Mouse (Mus musculus) intestine, embryonic 15.5 days (tissue): ENCODE results near the gene BC003965. TPM values are rescaled to one million over a fixed set of nuclear protein-coding genes. Genes with fewer than 3 reads are reported as not detected.

ENCODE experiments used
- ATAC-seq: fragments of 200-750 bp; cut with Nextera tagmentation; 2 replicates; pipeline ENCODE4 v1.8.0; 2017; ENCODE audit warnings: moderate TSS enrichment, moderate library complexity
- H3K27ac ChIP-seq: fragments of 300-500 bp; sonication (generic); 2 replicates; pipeline ENCODE4 v1.5.1; 2015; ENCODE audit warnings: mild to moderate bottlenecking, inconsistent platforms
- H3K27me3 ChIP-seq: fragments of 300-500 bp; sonication (generic); replicated peaks from 2 replicates; pipeline ENCODE4 v1.6.1; 2015; ENCODE audit warnings: inconsistent platforms
- H3K36me3 ChIP-seq: fragments of 300-500 bp; sonication (generic); 2 replicates; pipeline ENCODE4 v1.6.1; 2015; ENCODE audit warnings: inconsistent platforms
- H3K4me1 ChIP-seq: fragments of 300-500 bp; sonication (generic); replicated peaks from 2 replicates; pipeline ENCODE4 v1.6.1; 2015; ENCODE audit warnings: inconsistent platforms
- H3K4me2 ChIP-seq: fragments of 300-500 bp; sonication (generic); replicated peaks from 2 replicates; pipeline ENCODE4 v1.6.1; 2015; ENCODE audit warnings: mild to moderate bottlenecking, inconsistent platforms
- H3K4me3 ChIP-seq: fragments of 300-500 bp; sonication (generic); replicated peaks from 2 replicates; pipeline ENCODE4 v1.5.1; 2015; ENCODE audit warnings: inconsistent platforms
- H3K9ac ChIP-seq: fragments of 300-500 bp; sonication (generic); 2 replicates; pipeline ENCODE4 v1.6.1; 2015; ENCODE audit warnings: inconsistent platforms
- H3K9me3 ChIP-seq: fragments of 300-500 bp; sonication (generic); 2 replicates; pipeline ENCODE4 v1.6.1; 2016; ENCODE audit warnings: inconsistent platforms
- whole genome bisulfite sequencing: fragments of 180-500 bp; shearing (Covaris S2); methylation state at CpG from one replicate; pipeline ENCODE4 v1.1.7; 2015; 5-methylcytosine and 5-hydroxymethylcytosine counted together
- polyA plus RNA-seq: library from polyadenylated mRNA; unstranded; fragments of >200 nt; fragmentation: Nextera tagmentation; extraction: Ambion mirVana; gene quantifications from 2 replicates; pipeline ENCODE4 v1.2.1, GENCODE M21; 2015

BC003965 gene
- polyA plus RNA-seq, 1 experiment from 2014 or later: 39.5 TPM

DNA sequence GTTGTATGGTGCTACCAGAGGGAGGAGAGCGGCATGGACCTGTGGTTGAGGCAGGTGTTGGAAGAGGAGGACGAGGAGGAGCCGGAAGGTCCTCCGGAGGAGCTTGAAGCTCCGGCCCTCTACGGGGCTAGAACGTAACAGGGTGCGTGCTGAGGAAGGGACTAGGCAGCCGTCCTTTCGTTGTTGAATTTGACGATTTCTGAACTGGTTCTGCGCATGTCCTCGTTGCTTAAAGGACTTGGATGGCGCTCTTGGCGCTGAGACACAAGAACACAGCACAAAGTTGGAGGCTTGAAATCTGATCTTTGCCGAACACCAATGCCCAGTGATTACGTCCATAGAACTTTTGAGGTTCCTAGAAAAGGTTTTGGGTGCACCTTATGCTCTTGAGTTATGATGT lies 607 bp downstream of the BC003965 start:
- ATAC-seq: peak; percentile 26
- no peaks in the 10 kb centered on the region for H3K36me3 ChIP-seq
- H3K4me1 ChIP-seq: peaks cover 22% of the 10 kb centered on the region
- H3K4me3 ChIP-seq: peak overlapping the region; percentile 89
- H3K27me3 ChIP-seq: no peaks in the 10 kb centered on the region
- peak overlapping the region; percentile 87 for H3K9ac ChIP-seq
- H3K27ac ChIP-seq: peak overlapping the region; percentile 58
- H3K9me3 ChIP-seq: no peaks in the 10 kb centered on the region
- 8% methylated on average over 17 of the region's 17 CpGs for WGBS
- H3K4me2 ChIP-seq: peak overlapping the region; percentile 96

DNA sequence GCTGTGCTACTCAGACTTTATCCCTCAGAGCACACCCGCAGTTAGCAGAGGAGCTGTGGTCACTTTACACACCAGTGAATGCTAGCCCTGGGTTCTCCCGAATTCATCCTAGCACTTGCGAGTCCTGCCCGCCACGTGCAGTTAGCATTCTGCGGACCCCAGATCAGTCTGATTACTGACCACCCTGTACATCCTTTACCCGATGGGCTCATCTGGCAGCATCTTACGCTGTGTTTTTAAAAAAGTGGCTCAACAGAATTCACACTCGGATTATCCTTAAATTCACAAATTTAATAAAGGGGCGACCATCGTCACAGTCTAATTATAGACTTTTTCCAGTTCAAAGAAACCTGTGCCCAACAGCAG lies 3.4 kb downstream of the BC003965 start:
- WGBS: 8% methylated on average over 11 of the region's 11 CpGs
- peaks cover 20% of the 10 kb centered on the region for H3K4me1 ChIP-seq
- H3K27me3 ChIP-seq: no peaks in the 10 kb centered on the region
- peak overlapping the region; percentile 88 for H3K9ac ChIP-seq
- peak overlapping the region; percentile 84 for H3K4me2 ChIP-seq
- H3K27ac ChIP-seq: peak overlapping the region; percentile 79; the same call in 1 of the 2 replicates
- H3K36me3 ChIP-seq: no peaks in the 10 kb centered on the region
- peak overlapping the region; percentile 83 for H3K4me3 ChIP-seq
- ATAC-seq: no peak
- H3K9me3 ChIP-seq: no peaks in the 10 kb centered on the region

DNA sequence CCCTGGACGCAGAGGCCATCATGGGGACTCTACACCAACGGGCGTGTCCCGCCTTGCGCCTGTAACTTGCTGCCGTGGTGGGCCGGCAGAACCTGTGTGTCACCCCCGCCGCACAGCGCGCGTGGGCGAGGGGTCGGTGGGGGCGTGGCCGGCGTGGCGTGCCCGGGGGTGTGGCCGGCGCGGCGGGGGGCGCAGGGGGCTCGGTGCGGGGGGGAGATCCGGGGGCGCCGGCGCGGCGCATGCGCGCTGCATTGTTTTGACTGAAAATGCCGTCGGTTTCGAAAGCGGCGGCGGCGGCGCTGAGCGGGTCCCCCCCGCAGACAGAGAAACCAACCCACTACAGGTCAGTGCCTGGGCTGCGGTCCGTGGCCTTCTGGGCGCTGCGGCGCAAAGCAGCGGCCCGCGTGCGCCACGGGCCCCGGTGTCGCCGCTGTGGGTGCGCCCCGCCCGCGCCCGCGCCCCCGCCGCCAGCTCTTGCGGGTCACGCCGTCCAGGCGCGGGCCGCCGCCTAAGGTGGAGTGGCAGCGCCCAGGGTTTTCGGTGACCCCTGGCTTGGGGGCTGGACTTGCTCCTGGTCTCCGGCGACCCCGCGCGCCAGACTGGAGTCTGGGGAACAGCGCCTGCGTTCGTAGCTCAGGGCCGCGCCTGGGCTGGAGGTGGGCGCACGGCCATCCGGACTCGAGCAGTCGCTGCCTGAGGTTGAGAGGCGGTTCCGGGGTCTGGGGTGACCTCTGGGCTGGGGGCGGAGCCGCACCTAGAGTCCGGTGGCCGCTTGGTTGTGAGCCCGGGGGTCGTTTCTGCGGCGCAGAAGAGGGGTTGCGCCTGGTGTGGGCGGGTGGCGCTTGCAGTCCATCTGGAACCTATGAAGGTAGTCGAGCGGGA lies 4.0 kb downstream of the BC003965 start, which contains the start of gene Unkl:
Unkl (plus strand) TSS at position 248 of the 882 bp plus-strand sequence.
- WGBS: under 1% methylated on average over 103 of the region's 104 CpGs
- peak within 1 kb of the TSS; percentile 88 for H3K9ac ChIP-seq
- peak within 1 kb of the TSS; percentile 83 for H3K4me3 ChIP-seq
- H3K4me2 ChIP-seq: peak within 1 kb of the TSS; percentile 84
- 0 out of 2 replicates have a peak, but pooled peaks cover 2% of the 10 kb centered on the region for H3K36me3 ChIP-seq
- peak; percentile 52 for ATAC-seq
- no peaks in the 10 kb centered on the region for H3K9me3 ChIP-seq
- no peaks in the 10 kb centered on the region for H3K27me3 ChIP-seq
- H3K27ac ChIP-seq: peak within 1 kb of the TSS; percentile 79
- peaks cover 15% of the 10 kb centered on the region for H3K4me1 ChIP-seq

DNA sequence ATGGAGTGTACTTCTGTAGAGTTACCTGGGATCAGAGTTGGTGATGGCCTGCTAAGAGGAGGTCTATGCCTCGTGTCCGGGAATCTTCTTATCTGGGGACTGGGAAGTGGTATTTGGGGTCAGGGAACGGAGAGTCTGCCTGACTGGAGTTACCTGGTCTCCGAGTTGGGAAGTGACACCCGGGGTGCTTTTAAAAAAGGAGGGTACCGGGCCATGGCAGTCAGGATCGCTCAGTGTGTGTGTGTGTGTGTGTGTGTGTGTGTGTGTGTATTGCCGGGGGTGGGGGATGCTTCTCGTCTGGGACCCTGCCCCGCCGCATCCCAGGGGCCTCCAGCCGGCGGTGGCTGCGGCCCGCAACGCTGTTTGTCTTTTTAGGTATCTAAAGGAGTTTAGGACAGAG lies 4.7 kb downstream of the BC003965 start:
- H3K27me3 ChIP-seq: no peaks in the 10 kb centered on the region
- H3K4me3 ChIP-seq: peak overlapping the region; percentile 83
- no peak overlapping the region for H3K27ac ChIP-seq
- peak overlapping the region; percentile 88 for H3K9ac ChIP-seq
- WGBS: under 1% methylated on average over 16 of the region's 16 CpGs
- peak overlapping the region; percentile 84 for H3K4me2 ChIP-seq
- 0 out of 2 replicates have a peak, but pooled peaks cover 2% of the 10 kb centered on the region for H3K36me3 ChIP-seq
- peaks cover 14% of the 10 kb centered on the region for H3K4me1 ChIP-seq
- ATAC-seq: no peak
- no peaks in the 10 kb centered on the region for H3K9me3 ChIP-seq

DNA sequence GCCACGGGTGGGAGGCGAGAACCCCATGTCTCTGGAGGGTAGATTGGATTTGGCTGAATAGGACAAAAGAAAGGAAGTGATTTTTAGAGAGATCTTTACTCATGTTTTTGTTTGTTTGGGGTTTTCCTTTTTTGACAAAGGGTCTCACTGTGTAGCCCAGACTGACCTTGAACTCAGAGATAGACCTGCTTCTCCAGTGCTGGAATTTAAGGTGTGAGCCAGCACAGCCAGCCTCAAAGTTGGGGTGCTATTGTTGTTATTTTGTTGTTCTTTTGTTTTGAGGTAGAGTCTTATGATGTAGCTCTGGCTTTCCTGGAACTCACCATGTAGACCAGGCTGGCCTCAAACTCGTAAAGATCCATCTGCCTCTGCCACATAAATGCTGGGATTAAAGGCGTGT lies 18.0 kb downstream of the BC003965 start:
- Histone ChIP-seq H3K27ac (no peak overlapping the region), H3K36me3 (peaks cover 26% of the 10 kb centered on the region), H3K9me3 (no peaks in the 10 kb centered on the region), H3K4me3 (no peak overlapping the region), H3K4me2 (no peak overlapping the region), H3K9ac (no peak overlapping the region), H3K27me3 (no peaks in the 10 kb centered on the region), H3K4me1 (no peaks in the 10 kb centered on the region)
- no peak for ATAC-seq
- WGBS: 90% methylated on average over 4 of the region's 4 CpGs

DNA sequence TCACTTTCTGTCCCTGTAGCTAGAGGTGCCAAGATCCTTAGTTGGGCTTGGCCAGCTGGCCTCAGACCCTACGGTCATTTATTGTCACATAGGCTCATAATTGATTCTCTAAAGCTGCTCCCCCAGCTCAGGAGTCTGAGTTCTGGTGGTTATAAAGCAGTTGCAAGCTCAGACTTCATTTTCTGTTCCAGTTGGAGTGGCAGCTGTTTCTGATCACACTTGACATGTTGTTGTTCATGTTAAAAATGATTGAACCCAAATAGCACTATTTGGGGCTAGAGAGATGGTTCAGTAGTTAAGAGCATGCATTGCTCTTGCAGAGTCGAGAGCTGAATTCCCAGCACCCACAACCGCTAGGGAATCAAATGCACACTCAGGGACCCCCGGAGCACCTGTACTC lies 25.7 kb downstream of the BC003965 start:
- Histone ChIP-seq H3K27ac (no peak overlapping the region), H3K9ac (no peak overlapping the region), H3K4me2 (no peak overlapping the region), H3K4me1 (no peaks in the 10 kb centered on the region), H3K9me3 (no peaks in the 10 kb centered on the region), H3K27me3 (no peaks in the 10 kb centered on the region), H3K36me3 (peaks cover 30% of the 10 kb centered on the region), H3K4me3 (no peak overlapping the region)
- WGBS: 84% methylated on average over 4 of the region's 4 CpGs
- no peak for ATAC-seq

DNA sequence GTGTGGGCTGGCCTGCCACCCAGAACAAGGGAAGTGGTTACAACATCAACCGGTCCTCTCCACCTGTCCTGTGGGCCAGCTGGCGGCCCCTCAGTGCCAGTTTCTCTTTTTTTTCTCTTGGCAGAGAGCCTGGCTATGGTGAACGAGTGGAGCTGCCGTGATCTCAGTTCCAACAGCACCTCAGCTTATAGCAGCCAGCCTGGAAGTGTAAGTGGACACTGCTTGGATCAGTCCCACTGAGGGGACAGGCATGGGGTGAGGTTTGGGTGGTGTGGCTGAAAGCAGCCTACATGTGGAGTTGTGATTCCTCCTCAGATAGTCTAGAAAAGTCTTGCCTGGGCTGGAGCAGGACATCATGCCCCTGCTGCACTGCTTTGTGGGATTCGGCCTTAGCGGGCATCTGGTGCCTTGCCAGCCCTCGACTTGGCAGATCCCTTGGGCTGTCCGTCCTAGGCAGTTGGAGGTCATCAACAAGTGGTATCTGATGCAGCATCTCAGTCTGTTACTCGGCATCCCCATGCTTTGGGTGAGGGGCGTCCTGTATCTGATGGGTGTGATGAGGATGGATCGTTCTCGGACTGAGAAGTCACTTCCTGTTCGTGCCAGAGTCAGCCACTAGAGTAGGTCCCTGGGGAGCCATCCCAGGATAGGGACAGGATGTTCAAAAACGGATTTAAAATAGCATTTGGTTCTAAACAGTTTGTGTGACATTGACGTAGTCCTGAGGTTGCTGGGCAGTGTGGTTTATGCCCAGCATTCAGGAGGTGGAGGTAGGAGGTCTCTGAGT lies 26.5 kb downstream of the BC003965 start:
- ATAC-seq: no peak
- no peak overlapping the region for H3K4me2 ChIP-seq

DNA sequence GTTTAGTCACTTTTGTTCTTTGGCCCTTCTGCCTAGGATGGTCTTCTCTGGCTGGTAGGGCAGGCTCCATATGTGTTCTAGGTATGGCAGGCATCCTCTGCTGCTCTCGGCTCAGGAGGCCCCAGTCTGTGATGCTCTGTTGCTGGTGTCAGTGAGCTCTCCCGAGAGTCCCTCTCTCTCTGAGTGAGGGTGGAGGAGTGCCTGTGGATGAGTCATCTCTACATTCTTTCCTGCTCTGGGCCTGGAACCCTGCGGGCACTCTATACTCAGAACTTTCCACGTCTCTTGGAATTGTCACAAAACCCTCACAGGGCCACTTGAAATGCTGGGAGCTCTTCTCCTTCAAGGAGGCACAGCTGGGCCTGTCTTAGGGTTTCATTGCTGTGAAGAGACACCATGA lies 27.4 kb downstream of the BC003965 start:
- H3K36me3 ChIP-seq: peaks cover 23% of the 10 kb centered on the region

More for the DNA sequence above, 26.5 kb downstream of the BC003965 start:
- Histone ChIP-seq H3K9ac (no peak overlapping the region), H3K27ac (no peak overlapping the region), H3K36me3 (peaks cover 26% of the 10 kb centered on the region), H3K9me3 (no peaks in the 10 kb centered on the region), H3K4me3 (no peak overlapping the region), H3K27me3 (no peaks in the 10 kb centered on the region), H3K4me1 (no peaks in the 10 kb centered on the region)
- WGBS: 82% methylated on average over 15 of the region's 15 CpGs

DNA sequence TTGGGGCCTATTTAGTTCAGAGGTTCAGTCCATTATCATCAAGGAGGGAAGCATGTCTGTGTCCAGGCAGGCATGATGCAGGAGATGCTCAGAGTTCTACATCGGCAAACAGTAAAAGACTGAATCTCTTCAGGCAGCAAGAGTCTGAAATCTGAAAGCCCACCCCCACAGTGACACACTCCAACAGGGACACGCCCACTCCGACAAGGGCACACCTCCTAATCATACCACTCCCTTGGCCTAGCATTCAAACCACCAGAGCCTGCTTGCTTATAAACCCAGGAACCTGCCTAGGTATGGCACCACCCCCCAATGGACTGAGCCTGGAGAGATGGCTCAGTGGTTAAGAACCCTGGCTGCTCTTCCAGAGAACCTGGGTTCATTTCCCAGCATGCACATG lies 31.1 kb downstream of the BC003965 start:
- WGBS: 79% methylated on average over 3 of the region's 3 CpGs
- peaks cover 9% of the 10 kb centered on the region for H3K36me3 ChIP-seq

More for the DNA sequence above, 27.4 kb downstream of the BC003965 start:
- Histone ChIP-seq H3K9ac (no peak overlapping the region), H3K4me2 (no peak overlapping the region), H3K9me3 (no peaks in the 10 kb centered on the region), H3K4me1 (no peaks in the 10 kb centered on the region), H3K27ac (no peak overlapping the region), H3K27me3 (no peaks in the 10 kb centered on the region), H3K4me3 (no peak overlapping the region)
- no peak for ATAC-seq
- 85% methylated on average over 4 of the region's 4 CpGs for WGBS

DNA sequence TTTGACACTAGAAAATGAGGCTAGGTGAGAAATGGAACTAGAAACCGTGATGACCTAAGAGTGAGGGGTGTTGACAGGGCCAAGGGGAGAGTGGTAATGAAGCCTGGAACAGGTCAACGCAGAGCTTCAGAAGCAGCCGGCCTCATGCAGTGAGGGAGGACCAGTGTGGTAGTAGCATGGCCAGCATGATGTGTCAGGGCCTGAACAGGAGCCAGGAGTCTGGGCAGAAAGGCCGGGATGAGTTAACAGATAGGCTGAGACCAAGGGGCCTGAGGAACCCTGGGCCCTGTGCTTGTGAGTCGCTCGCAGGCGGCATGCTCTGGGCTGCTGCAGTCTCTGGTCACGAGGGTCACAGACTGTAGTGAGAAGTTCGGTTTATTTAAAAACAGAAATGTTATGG lies 34.6 kb downstream of the BC003965 start:
- WGBS: 91% methylated on average over 9 of the region's 9 CpGs
- Histone ChIP-seq H3K4me2 (no peak overlapping the region), H3K27me3 (no peaks in the 10 kb centered on the region), H3K9me3 (no peaks in the 10 kb centered on the region), H3K27ac (no peak overlapping the region), H3K36me3 (peaks cover 6% of the 10 kb centered on the region; the same call in 1 of the 2 replicates), H3K9ac (no peak overlapping the region), H3K4me1 (peaks cover 6% of the 10 kb centered on the region), H3K4me3 (no peak overlapping the region)
- ATAC-seq: no peak

More for the DNA sequence above, 31.1 kb downstream of the BC003965 start:
- Histone ChIP-seq H3K9ac (no peak overlapping the region), H3K4me3 (no peak overlapping the region), H3K4me1 (no peaks in the 10 kb centered on the region), H3K27me3 (no peaks in the 10 kb centered on the region), H3K27ac (no peak overlapping the region), H3K9me3 (no peaks in the 10 kb centered on the region), H3K4me2 (no peak overlapping the region)
- no peak for ATAC-seq

DNA sequence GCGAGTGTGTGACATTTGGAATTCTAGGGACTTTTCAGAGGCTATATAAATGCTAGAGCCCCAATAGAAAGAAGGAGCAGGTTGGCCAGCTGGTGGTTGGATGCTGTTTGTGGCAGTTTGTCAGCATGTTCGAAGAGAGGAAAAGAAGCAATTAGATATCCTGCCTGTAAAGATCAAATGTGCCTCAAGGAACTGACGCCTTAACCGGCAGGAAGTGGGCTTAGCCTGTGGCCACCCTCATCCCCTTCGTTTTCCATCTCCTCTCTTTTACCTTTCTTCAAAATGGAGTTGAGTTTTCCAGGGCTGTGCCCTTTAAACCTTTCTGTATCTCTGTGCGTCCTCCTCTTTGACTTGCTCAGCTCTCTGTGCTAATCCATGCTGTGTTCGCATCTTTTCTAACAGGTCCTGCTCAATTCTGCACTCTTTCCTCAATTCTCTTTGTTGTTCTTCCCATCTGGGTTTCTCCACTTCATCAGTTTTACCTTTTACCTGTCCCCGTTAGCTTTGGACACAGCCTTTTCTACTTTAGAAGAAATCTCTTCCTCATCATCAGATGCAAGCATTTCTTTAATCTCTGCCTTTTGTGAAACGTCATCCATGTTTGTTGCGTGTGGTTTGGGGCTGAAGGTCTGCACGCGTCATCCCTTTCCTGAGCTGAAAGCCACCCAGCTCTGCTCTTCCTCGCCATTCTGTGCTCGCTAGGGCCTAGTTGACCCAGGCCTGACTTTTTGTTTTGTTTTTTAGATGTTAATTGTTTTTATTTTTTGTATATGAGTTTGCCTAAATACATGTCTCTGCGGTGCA lies 35.3 kb downstream of the BC003965 start:
- ATAC-seq: no peak
- 91% methylated on average over 15 of the region's 15 CpGs for WGBS
- H3K4me3 ChIP-seq: no peak overlapping the region

More for the DNA sequence above, 35.3 kb downstream of the BC003965 start:
- Histone ChIP-seq H3K27ac (no peak overlapping the region), H3K4me1 (peaks cover 6% of the 10 kb centered on the region), H3K27me3 (no peaks in the 10 kb centered on the region), H3K4me2 (no peak overlapping the region), H3K9ac (no peak overlapping the region), H3K36me3 (0 out of 2 replicates have a peak, but pooled peaks cover 6% of the 10 kb centered on the region), H3K9me3 (no peaks in the 10 kb centered on the region)
